Mouse (Mus musculus) myocyte (in vitro differentiated cells): Measurements from ENCODE around the gene Epb41l3.

Experiments used
- CEBPB ChIP-seq: IDR thresholded peaks from 2 replicates; pipeline ENCODE4 v1.6.1; 2011; ENCODE audit warnings: mild to moderate bottlenecking, moderate library complexity; ENCODE audit not compliant: poor library complexity, insufficient read depth, severe bottlenecking
- E2F4 ChIP-seq: IDR thresholded peaks from one replicate; pipeline ENCODE4 v1.6.1; 2011; ENCODE audit warnings: mild to moderate bottlenecking, control low read depth, moderate library complexity; ENCODE audit not compliant: insufficient read depth
- MAX ChIP-seq: IDR thresholded peaks from one replicate; pipeline ENCODE4 v1.6.1; 2011; ENCODE audit warnings: low read depth, mild to moderate bottlenecking, control low read depth
- MYOD1 ChIP-seq, 3 experiments: IDR thresholded peaks; one replicate each; pipeline ENCODE4 v1.6.1; 2011; ENCODE audit warnings: control low read depth in 2 of 3, low read depth in 2 of 3, mild to moderate bottlenecking in 2 of 3, moderate library complexity in 1 of 3; ENCODE audit not compliant: insufficient read length in 2 of 3, control insufficient read depth in 1 of 3
- MYOG ChIP-seq, 3 experiments: IDR thresholded peaks; one replicate each; pipeline ENCODE4 v1.6.1; 2011; ENCODE audit warnings: control low read depth in 2 of 3, low read depth in 2 of 3, mild to moderate bottlenecking in 2 of 3; ENCODE audit not compliant: insufficient read length in 2 of 3, control insufficient read depth in 1 of 3, insufficient read depth in 1 of 3
- POLR2A ChIP-seq: IDR thresholded peaks from one replicate; pipeline ENCODE4 v1.6.1; 2011; ENCODE audit warnings: low read depth, mild to moderate bottlenecking, control low read depth, moderate library complexity; ENCODE audit not compliant: insufficient read length
- POLR2AphosphoS2 ChIP-seq: IDR thresholded peaks from one replicate; pipeline ENCODE4 v1.6.1; 2011; ENCODE audit warnings: low read depth, control low read depth; ENCODE audit not compliant: insufficient read length
- REST ChIP-seq: IDR thresholded peaks from one replicate; pipeline ENCODE4 v1.6.1; 2011; ENCODE audit warnings: mild to moderate bottlenecking, control low read depth, moderate library complexity; ENCODE audit not compliant: insufficient read depth, insufficient read length
- SRF ChIP-seq: IDR thresholded peaks from one replicate; pipeline ENCODE4 v1.6.1; 2011; ENCODE audit warnings: low read depth; ENCODE audit not compliant: control insufficient read depth, insufficient read length
- TCF12 ChIP-seq: IDR thresholded peaks from one replicate; pipeline ENCODE4 v1.6.1; 2011; ENCODE audit warnings: mild to moderate bottlenecking, control low read depth; ENCODE audit not compliant: poor library complexity, insufficient read depth, severe bottlenecking
- TCF3 ChIP-seq: IDR thresholded peaks from one replicate; pipeline ENCODE4 v1.6.1; 2011; ENCODE audit warnings: low read depth, control low read depth; ENCODE audit not compliant: insufficient read length
- USF1 ChIP-seq: IDR thresholded peaks from one replicate; pipeline ENCODE4 v1.6.1; 2011; ENCODE audit warnings: low read depth, mild to moderate bottlenecking, control low read depth, moderate library complexity

GRCm38 (mm10) chr17:69196656-69197055 is 121.2 kb downstream of the Epb41l3 start:
- no peak for TF ChIP-seq MAX
- TF ChIP-seq E2F4 = no peak
- no peak for TF ChIP-seq TCF12
- TF ChIP-seq USF1 = no peak
- no peak for TF ChIP-seq REST
- no peak for TF ChIP-seq POLR2A
- TF ChIP-seq MYOG (IDR thresholded peaks at IDR 0.05; ENCODE audit: control insufficient read depth in 1 of 3, insufficient read depth in 1 of 3, insufficient read length in 2 of 3, low read depth in 2 of 3) = no peak
- no peak for TF ChIP-seq TCF3
- no peak for TF ChIP-seq POLR2AphosphoS2
- no peak for TF ChIP-seq SRF
- TF ChIP-seq CEBPB = no peak
- no peak for TF ChIP-seq MYOD1 (IDR thresholded peaks at IDR 0.05; ENCODE audit: control insufficient read depth in 1 of 3, insufficient read length in 2 of 3, low read depth in 2 of 3)
